Mouse (Mus musculus): Measurements from ENCODE around the gene Vmn1r166.
"Not testable (repeated sequence)": the region's sequence is repeated elsewhere in the genome, so short reads cannot be mapped to it uniquely, and the experiment has no call there.

The Vmn1r166 gene

DNA sequence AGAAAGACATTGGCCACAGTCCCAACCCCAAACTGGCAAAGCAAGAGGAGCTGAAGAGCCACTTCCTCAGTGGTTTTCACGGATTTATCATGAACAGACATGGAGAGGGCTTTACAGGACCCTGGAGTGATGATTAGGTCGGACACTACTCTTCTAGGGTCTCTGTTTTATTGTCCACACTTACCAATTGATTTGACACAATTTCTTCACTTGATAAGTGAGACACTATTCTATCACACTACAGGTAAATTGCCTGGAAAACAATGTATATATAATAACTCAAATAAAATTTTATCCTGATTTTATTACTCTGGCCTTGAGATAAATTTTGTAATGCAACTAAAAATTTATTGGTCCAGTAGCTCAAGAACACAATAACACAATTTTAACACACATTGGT lies at the start of gene Vmn1r166:
Gene Vmn1r166, minus strand, starts transcription at position 101 of the 400 bp plus-strand sequence.
- not testable (repeated sequence) for DNase-seq (ENCODE audit: low spot score)

DNA sequence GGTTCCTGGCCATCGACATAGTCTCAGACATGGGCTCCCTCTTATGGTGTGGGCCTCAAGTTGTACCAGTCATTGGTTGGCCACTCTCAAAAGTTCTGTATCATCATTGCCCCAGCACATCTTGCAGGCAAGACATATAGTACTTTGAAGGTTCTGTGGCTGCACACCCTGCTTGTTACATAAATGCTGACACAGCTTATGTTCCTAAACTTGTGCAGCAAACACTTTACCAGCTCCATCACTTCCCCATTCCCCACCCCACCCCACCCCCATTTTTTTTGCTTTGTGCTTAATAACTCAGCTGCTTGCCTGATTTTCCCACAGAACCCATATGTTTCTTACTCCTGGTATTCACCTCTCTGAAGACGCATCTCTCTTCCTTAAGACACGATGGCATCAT lies 49.4 kb upstream of the Vmn1r166 start, which contains the start of gene Nlrp4e:
Gene Nlrp4e, plus strand, starts transcription at position 301 of the 400 bp plus-strand sequence.
- DNase-seq (ENCODE audit: low spot score) = not testable (repeated sequence)

DNA sequence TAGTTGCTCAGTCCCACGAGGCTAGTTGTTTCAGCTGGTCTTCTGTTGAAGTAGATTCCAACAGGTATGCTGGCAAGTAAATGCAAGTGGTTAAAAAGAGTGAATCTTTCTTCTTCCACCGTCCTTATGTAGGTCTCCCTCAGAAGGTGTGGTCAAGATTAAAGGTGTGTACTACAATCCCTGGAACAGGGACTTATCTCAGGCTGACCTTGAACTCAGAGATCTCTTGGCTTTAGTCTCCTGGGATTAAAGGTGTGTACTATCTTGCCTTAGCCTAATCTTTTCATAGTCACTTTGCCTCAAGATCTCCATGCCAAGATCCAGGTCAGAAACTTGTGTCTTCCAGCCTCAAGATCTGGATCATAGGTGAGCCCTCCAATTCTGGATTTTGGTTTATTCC lies 27.3 kb upstream of the Vmn1r166 start, which contains the start of gene Gm6902:
Gene Gm6902, minus strand, starts transcription at position 101 of the 400 bp plus-strand sequence.
- not testable (repeated sequence) for DNase-seq (ENCODE audit: low spot score)

DNA sequence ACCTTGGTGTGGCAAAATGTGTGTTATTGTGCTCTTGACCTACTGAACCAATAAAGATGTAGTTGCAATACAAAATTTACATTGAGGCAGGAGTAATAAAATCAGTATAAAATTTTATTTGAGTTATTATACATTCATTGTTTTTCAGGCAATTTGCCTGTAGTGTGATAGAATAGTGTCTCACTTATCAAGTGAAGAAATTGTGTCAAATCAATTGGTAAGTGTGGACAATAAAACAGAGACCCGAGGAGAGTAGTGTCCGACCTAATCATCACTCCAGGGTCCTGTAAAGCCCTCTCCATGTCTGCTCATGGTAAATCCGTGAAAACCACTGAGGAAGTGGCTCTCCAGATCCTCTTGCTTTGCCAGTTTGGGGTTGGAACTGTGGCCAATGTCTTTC lies 34.5 kb downstream of the Vmn1r166 start, which contains the start of gene Vmn1r165:
Gene Vmn1r165, plus strand, starts transcription at position 301 of the 400 bp plus-strand sequence.
- not testable (repeated sequence) for DNase-seq (ENCODE audit: low spot score)
